Mouse (Mus musculus) CH12.LX (cell line): ENCODE measurements around the gene Bcat1. TPM values are rescaled to one million over a fixed set of nuclear protein-coding genes. Genes with fewer than 3 reads are reported as not detected.

Source experiments
- DNase-seq: peaks from one replicate; pipeline ENCODE4 v3.0.0-alpha.2; 2013; ENCODE audit errors: extremely low read depth
- H3K27ac ChIP-seq: 2 replicates; pipeline ENCODE4 v1.5.1; 2012; ENCODE audit warnings: low read depth, mild to moderate bottlenecking, control low read depth, moderate library complexity; ENCODE audit not compliant: insufficient read depth
- H3K27me3 ChIP-seq: replicated peaks from 2 replicates; pipeline ENCODE3; 2012; ENCODE audit warnings: inconsistent platforms
- H3K36me3 ChIP-seq, 2 experiments: replicated peaks in 1 of 2; 2 replicates each; pipeline versions ENCODE3 to v1.6.1; 2012; ENCODE audit warnings: inconsistent platforms in 1 of 2, low read length in 1 of 2, mild to moderate bottlenecking in 1 of 2, mixed read lengths in 1 of 2, moderate library complexity in 1 of 2; ENCODE audit not compliant: control insufficient read depth in 1 of 2, insufficient read depth in 1 of 2
- H3K4me1 ChIP-seq, 2 experiments: 2 replicates each; pipeline ENCODE4 v1.6.1; 2012; ENCODE audit warnings: inconsistent platforms in 1 of 2, moderate library complexity in 1 of 2; ENCODE audit not compliant: insufficient read depth in 2 of 2, control insufficient read depth in 1 of 2
- H3K4me2 ChIP-seq: 2 replicates; pipeline ENCODE4 v1.6.1; 2012; ENCODE audit warnings: low read depth, mild to moderate bottlenecking, control low read depth; ENCODE audit not compliant: poor library complexity, insufficient read depth, severe bottlenecking
- H3K4me3 ChIP-seq, 3 experiments: fragments of 150-350 bp in 1 of 3; sonication (generic) in 1 of 3; replicated peaks in 1 of 3; 2 replicates each; pipeline versions ENCODE3 to v1.5.1; 2011 to 2012; ENCODE audit warnings: low read depth in 2 of 3, low read length in 2 of 3, mild to moderate bottlenecking in 2 of 3, moderate library complexity in 2 of 3, control low read depth in 1 of 3, improper control_type of control experiment in 1 of 3, inconsistent platforms in 1 of 3, mixed read lengths in 1 of 3; ENCODE audit not compliant: poor library complexity in 1 of 3
- H3K79me2 ChIP-seq: replicated peaks from 2 replicates; pipeline ENCODE4 v1.6.1; 2012; ENCODE audit warnings: mild to moderate bottlenecking, moderate library complexity; ENCODE audit not compliant: control insufficient read depth, poor library complexity, insufficient read depth, severe bottlenecking; ENCODE audit errors: extremely low read depth
- H3K9ac ChIP-seq: 2 replicates; pipeline ENCODE4 v1.6.1; 2012; ENCODE audit warnings: low read depth, mild to moderate bottlenecking, control low read depth, moderate library complexity; ENCODE audit not compliant: insufficient read depth
- H3K9me3 ChIP-seq: replicated peaks from 2 replicates; pipeline ENCODE3; 2012; ENCODE audit warnings: low read length, inconsistent platforms, mixed read lengths
- BHLHE40 ChIP-seq: IDR thresholded peaks from 2 replicates; pipeline ENCODE4 v1.6.1; 2011; ENCODE audit warnings: mild to moderate bottlenecking, low read depth, low read length, improper control_type of control experiment
- CHD2 ChIP-seq: IDR thresholded peaks from 2 replicates; pipeline ENCODE4 v1.6.1; 2011; ENCODE audit warnings: low read length, improper control_type of control experiment
- ELF1 ChIP-seq: IDR thresholded peaks from 2 replicates; pipeline ENCODE4 v1.6.1; 2014; ENCODE audit warnings: low read depth, mild to moderate bottlenecking, inconsistent platforms, low read length, improper control_type of control experiment
- ETS1 ChIP-seq: conservative IDR thresholded peaks from 2 replicates; pipeline ENCODE4 v1.6.1; 2012; ENCODE audit warnings: low read depth, mild to moderate bottlenecking, inconsistent platforms, low read length, improper control_type of control experiment, moderate library complexity
- GABPA ChIP-seq: IDR thresholded peaks from 2 replicates; pipeline ENCODE4 v1.6.1; 2012; ENCODE audit warnings: low read depth, low read length, improper control_type of control experiment, inconsistent platforms; ENCODE audit not compliant: insufficient replicate concordance
- IRF4 ChIP-seq: IDR thresholded peaks from 2 replicates; pipeline ENCODE4 v1.6.1; 2014; ENCODE audit warnings: low read depth, mild to moderate bottlenecking, inconsistent platforms, low read length, improper control_type of control experiment
- JUND ChIP-seq: conservative IDR thresholded peaks from 2 replicates; pipeline ENCODE4 v1.6.1; 2011; ENCODE audit warnings: low read depth, low read length, improper control_type of control experiment
- KAT2A ChIP-seq: IDR thresholded peaks from 2 replicates; pipeline ENCODE4 v1.6.1; 2012; ENCODE audit warnings: low read length, improper control_type of control experiment, inconsistent platforms; ENCODE audit not compliant: insufficient replicate concordance
- MAFK ChIP-seq: IDR thresholded peaks from 2 replicates; pipeline ENCODE4 v1.6.1; 2011; ENCODE audit warnings: low read length, improper control_type of control experiment; ENCODE audit not compliant: insufficient replicate concordance
- MAX ChIP-seq: IDR thresholded peaks from 2 replicates; pipeline ENCODE4 v1.6.1; 2011; ENCODE audit warnings: low read length, improper control_type of control experiment
- NELFE ChIP-seq: IDR thresholded peaks from 2 replicates; pipeline ENCODE4 v1.6.1; 2011; ENCODE audit warnings: low read depth, low read length, improper control_type of control experiment
- NRF1 ChIP-seq: IDR thresholded peaks from 2 replicates; pipeline ENCODE4 v1.6.1; 2014; ENCODE audit warnings: low read depth, mild to moderate bottlenecking, inconsistent platforms, low read length, improper control_type of control experiment, moderate library complexity
- PAX5 ChIP-seq: IDR thresholded peaks from 2 replicates; pipeline ENCODE4 v1.6.1; 2012; ENCODE audit warnings: low read length, inconsistent platforms, mixed read lengths
- POLR2A ChIP-seq: IDR thresholded peaks from 2 replicates; pipeline ENCODE4 v1.6.1; 2011; ENCODE audit warnings: low read depth, mild to moderate bottlenecking, improper control_type of control experiment, low read length
- POLR2AphosphoS2 ChIP-seq: IDR thresholded peaks from 2 replicates; pipeline ENCODE4 v1.6.1; 2011; ENCODE audit warnings: low read depth, low read length, improper control_type of control experiment
- RCOR1 ChIP-seq: conservative IDR thresholded peaks from 2 replicates; pipeline ENCODE4 v1.6.1; 2012; ENCODE audit warnings: low read depth, mild to moderate bottlenecking, inconsistent platforms, low read length, improper control_type of control experiment
- SIN3A ChIP-seq: IDR thresholded peaks from 2 replicates; pipeline ENCODE4 v1.6.1; 2012; ENCODE audit warnings: low read length, improper control_type of control experiment, inconsistent platforms
- SMC3 ChIP-seq: IDR thresholded peaks from 2 replicates; pipeline ENCODE4 v1.6.1; 2011; ENCODE audit warnings: low read depth, low read length, improper control_type of control experiment
- TBP ChIP-seq: conservative IDR thresholded peaks from 2 replicates; pipeline ENCODE4 v1.6.1; 2011; ENCODE audit warnings: low read depth, low read length, improper control_type of control experiment
- TCF12 ChIP-seq: IDR thresholded peaks from 2 replicates; pipeline ENCODE4 v1.6.1; 2014; ENCODE audit warnings: low read depth, mild to moderate bottlenecking, inconsistent platforms, low read length, improper control_type of control experiment
- USF1 ChIP-seq: IDR thresholded peaks from 2 replicates; pipeline ENCODE4 v1.6.1; 2014; ENCODE audit warnings: low read depth, mild to moderate bottlenecking, inconsistent platforms, low read length, improper control_type of control experiment
- USF2 ChIP-seq: conservative IDR thresholded peaks from 2 replicates; pipeline ENCODE4 v1.6.1; 2011; ENCODE audit warnings: low read depth, low read length, improper control_type of control experiment
- ZC3H11A ChIP-seq: IDR thresholded peaks from 2 replicates; pipeline ENCODE4 v1.6.1; 2012; ENCODE audit warnings: low read depth, mild to moderate bottlenecking, inconsistent platforms, low read length, improper control_type of control experiment
- ZKSCAN1 ChIP-seq: IDR thresholded peaks from 2 replicates; pipeline ENCODE4 v1.6.1; 2012; ENCODE audit warnings: low read depth, inconsistent platforms, low read length, improper control_type of control experiment, borderline replicate concordance
- ZMIZ1 ChIP-seq: IDR thresholded peaks from 2 replicates; pipeline ENCODE4 v1.6.1; 2012; ENCODE audit warnings: low read depth, mild to moderate bottlenecking, inconsistent platforms, low read length, improper control_type of control experiment
- ZNF384 ChIP-seq: IDR thresholded peaks from 2 replicates; pipeline ENCODE4 v1.6.1; 2012; ENCODE audit warnings: low read depth, low read length, improper control_type of control experiment, inconsistent platforms
- dilution Hi-C: fragments of 300-500 bp; cut with MboI; formaldehyde crosslinking; loops from 2 replicates; pipeline ENCODE4 v1.14.3; 2020; ENCODE audit warnings: low sequenced_read_pairs; ENCODE audit not compliant: extremely low pct_unique_long_range_greater_than_20kb, extremely low pct_ligation_motif_present
- in situ Hi-C: fragments of 300-500 bp; cut with MboI; formaldehyde crosslinking; loops from 3 replicates; pipeline ENCODE4 v1.14.3; 2019; ENCODE audit warnings: low sequenced_read_pairs, low pct_ligation_motif_present, low pct_unique_long_range_greater_than_20kb, mixed read lengths
- polyA plus RNA-seq: library from polyadenylated mRNA; unstranded; fragments of >175 nt; gene quantifications from 2 replicates; pipeline ENCODE4 v1.2.1, GENCODE M21; 2012; ENCODE audit warnings: low read depth; ENCODE audit not compliant: insufficient read length
- total RNA-seq, 2 experiments: library from RNA; depleted of rRNA; stranded (reverse); fragments of 300-350 nt in 1 of 2; fragments of >200 nt in 1 of 2; gene quantifications; 2 replicates each; pipeline ENCODE4 v1.2.3; 2012 to 2014

Bcat1 gene
- total and polyA plus RNA-seq, 3 experiments = 141 to 199 (median 176) TPM

DNA sequence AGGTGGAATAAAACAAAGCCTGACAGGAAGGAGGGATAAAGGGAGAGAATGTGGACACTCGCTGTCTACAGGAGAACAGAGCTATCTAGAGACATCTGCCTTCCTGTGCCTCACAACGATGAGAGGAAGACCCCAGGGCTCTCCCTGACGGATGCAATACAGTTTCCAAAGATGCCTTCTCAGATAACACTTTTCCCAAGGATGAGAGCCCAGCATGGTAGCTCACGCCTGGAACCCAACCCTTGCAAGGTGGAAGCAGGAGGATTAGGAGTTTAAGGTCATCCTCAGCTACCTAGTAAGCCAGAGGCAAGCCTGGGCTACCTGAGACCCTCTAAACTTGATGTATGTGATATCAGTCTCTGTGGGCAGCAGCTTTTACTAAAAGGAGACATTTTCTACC lies 5.7 kb upstream of the Bcat1 start:
- Histone ChIP-seq H3K27me3 (no peaks in the 10 kb centered on the region), H3K9me3 (no peaks in the 10 kb centered on the region), H3K36me3 (no peaks in the 10 kb centered on the region), H3K27ac (no peak overlapping the region), H3K79me2 (no peaks in the 10 kb centered on the region), H3K4me3 (no peak overlapping the region), H3K4me1 (no peaks in the 10 kb centered on the region), H3K9ac (no peak overlapping the region), H3K4me2 (no peak overlapping the region)
- TF ChIP-seq MAX (no peak), RCOR1 (no peak), KAT2A (no peak), JUND (no peak), BHLHE40 (no peak), POLR2AphosphoS2 (no peak), ETS1 (no peak), USF2 (no peak), ZNF384 (no peak), PAX5 (no peak), CHD2 (no peak), SMC3 (no peak), ZKSCAN1 (no peak), SIN3A (no peak), TBP (no peak), MAFK (no peak), GABPA (no peak), TCF12 (no peak)
- no peak for DNase-seq
- in situ Hi-C loops (no loop called here), dilution Hi-C loops (no loop called here)

DNA sequence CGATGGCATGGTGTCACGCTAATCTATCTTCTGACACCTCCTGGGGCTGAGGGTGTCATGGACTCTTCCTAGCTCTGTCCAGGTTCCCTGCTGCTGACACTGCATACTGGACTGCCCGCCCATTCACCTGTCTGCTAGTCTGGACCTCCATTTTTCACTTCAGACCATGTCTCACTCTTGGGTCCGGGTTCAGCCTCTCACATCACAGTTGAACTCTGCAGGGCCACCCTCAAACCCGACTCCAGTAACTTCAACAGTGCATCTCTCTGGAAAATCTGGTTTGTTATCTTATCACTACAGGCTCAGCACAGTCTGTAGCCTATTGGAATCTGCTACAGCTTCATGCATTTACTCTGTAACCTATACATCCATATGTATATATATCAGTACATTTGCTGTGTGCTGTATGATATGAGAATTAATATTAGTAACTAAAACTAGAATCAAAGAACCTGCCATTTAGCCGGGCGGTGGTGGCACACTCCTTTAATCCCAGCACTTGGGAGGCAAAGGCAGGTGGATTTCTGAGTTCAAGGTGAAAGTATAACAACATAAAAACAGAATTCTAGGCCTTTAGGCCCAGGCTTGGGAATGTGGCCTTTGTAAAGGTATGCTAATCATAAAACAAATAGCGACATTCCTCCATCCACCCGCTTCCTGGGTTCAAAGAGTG lies 3.2 kb upstream of the Bcat1 start:
- peaks cover 0 to 4% of the 10 kb centered on the region in 2 experiments; a peak in 1 of 4 replicates for H3K4me1 ChIP-seq
- no peaks in the 10 kb centered on the region for H3K27me3 ChIP-seq
- peaks cover 14% of the 10 kb centered on the region for H3K79me2 ChIP-seq
- in situ Hi-C loops = no loop called here
- no peak overlapping the region for H3K9ac ChIP-seq
- no peak for DNase-seq
- no peaks in the 10 kb centered on the region for H3K36me3 ChIP-seq
- TF ChIP-seq ZMIZ1 (no peak), POLR2A (no peak), ZKSCAN1 (no peak), SMC3 (no peak), ZC3H11A (no peak), TCF12 (no peak), TBP (no peak), MAX (no peak), ELF1 (no peak), SIN3A (no peak), USF1 (no peak), POLR2AphosphoS2 (no peak), JUND (no peak), ZNF384 (no peak), GABPA (no peak), NRF1 (no peak), NELFE (no peak), IRF4 (no peak), BHLHE40 (no peak)
- H3K9me3 ChIP-seq = no peaks in the 10 kb centered on the region
- H3K4me3 ChIP-seq = no peak overlapping the region
- no peak overlapping the region for H3K27ac ChIP-seq
- dilution Hi-C loops = no loop called here
- no peak overlapping the region for H3K4me2 ChIP-seq
